18 mouse cellular contexts compared by ENCODE assay signal in the genomic region with DNA sequence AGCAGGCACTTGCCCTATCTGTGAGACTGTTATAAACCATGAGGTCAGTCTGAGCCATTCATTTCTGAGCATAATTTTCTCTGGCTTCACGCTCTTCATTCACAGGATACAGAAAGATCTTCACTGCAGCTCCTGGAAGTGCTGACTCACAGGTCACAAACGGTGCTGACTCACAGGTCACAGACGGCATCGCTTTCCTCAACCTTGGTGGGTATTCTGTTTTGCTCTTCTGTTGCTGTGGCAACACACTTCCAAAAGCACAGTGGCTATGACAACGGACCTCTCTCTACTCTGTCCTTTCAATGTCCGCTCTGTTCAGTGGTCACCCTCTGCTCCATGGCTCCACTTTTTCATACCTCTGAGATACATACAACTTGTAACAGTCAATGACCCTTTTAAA.
DNase-seq lines count a peak whose midpoint lies in the region; ATAC-seq and TF ChIP-seq lines count a peak whose summit lies in the region.
"Had no signal": no experiment of that assay in that cellular context is flagged by ENCODE, and none has a peak within 500 bp of the region (broad histone marks: within the 10 kb centered on the region; RNA-seq: fewer than 3 reads in every experiment).

No protein-coding gene starts in this region.

- no peak overlapping the region for H3K9ac ChIP-seq in forebrain, postnatal 0 days
- no peak overlapping the region for H3K9ac ChIP-seq in forebrain, embryonic 16.5 days (replicated peaks; ENCODE audit: low read depth, low read length)
- no peak overlapping the region for H3K9ac ChIP-seq in neural tube, embryonic 15.5 days (replicated peaks)
- H3K9ac ChIP-seq: hindbrain, embryonic 14.5 days; limb, embryonic 13.5 days; liver, embryonic 15.5 days; midbrain, embryonic 12.5 days had no signal

- H3K4me1 ChIP-seq in forebrain, postnatal 0 days (ENCODE audit: insufficient read depth) = no peaks in the 10 kb centered on the region; the same call in 1 of the 2 replicates
- H3K4me1 ChIP-seq in forebrain, embryonic 16.5 days (replicated peaks; ENCODE audit: control insufficient read depth, insufficient read depth, low read length) = no peaks in the 10 kb centered on the region
- H3K4me1 ChIP-seq in testis, adult 2 months (ENCODE audit: control insufficient read depth, insufficient read depth, low read length) = no peaks in the 10 kb centered on the region; the same call in 1 of the 2 replicates
- peaks cover 12% of the 10 kb centered on the region for H3K4me1 ChIP-seq in neural tube, embryonic 15.5 days
- H3K4me1 ChIP-seq: liver, embryonic 15.5 days; midbrain, embryonic 12.5 days had no signal

- WGBS in forebrain, postnatal 0 days = 71% methylated on average over 6 of the region's 6 CpGs
- WGBS in forebrain, embryonic 16.5 days = 76% methylated on average over 6 of the region's 6 CpGs
- WGBS in neural tube, embryonic 15.5 days = 56% methylated on average over 6 of the region's 6 CpGs

- no peaks in the 10 kb centered on the region for H3K27me3 ChIP-seq in forebrain, postnatal 0 days (ENCODE audit: insufficient read depth, low read length)
- H3K27me3 ChIP-seq in forebrain, embryonic 16.5 days (replicated peaks; ENCODE audit: control insufficient read depth, insufficient read depth, low read length) = no peaks in the 10 kb centered on the region
- H3K27me3 ChIP-seq in testis, adult 2 months (ENCODE audit: control insufficient read depth, insufficient read depth, low read length) = no peaks in the 10 kb centered on the region
- H3K27me3 ChIP-seq in neural tube, embryonic 15.5 days (replicated peaks) = no peaks in the 10 kb centered on the region
- H3K27me3 ChIP-seq: limb, embryonic 13.5 days; liver, embryonic 15.5 days; midbrain, embryonic 12.5 days; Patski had no signal

- H3K36me3 ChIP-seq in forebrain, postnatal 0 days (ENCODE audit: insufficient read depth) = no peaks in the 10 kb centered on the region
- no peaks in the 10 kb centered on the region for H3K36me3 ChIP-seq in forebrain, embryonic 16.5 days (ENCODE audit: control insufficient read depth, insufficient read depth)
- no peaks in the 10 kb centered on the region for H3K36me3 ChIP-seq in testis, adult 2 months (ENCODE audit: control insufficient read depth, insufficient read depth, low read length)
- H3K36me3 ChIP-seq in neural tube, embryonic 15.5 days = no peaks in the 10 kb centered on the region
- H3K36me3 ChIP-seq: limb, embryonic 13.5 days; liver, embryonic 15.5 days; midbrain, embryonic 12.5 days had no signal

- ATAC-seq in forebrain, postnatal 0 days = peak; percentile 77
- no peak for ATAC-seq in forebrain, embryonic 16.5 days
- ATAC-seq in neural tube, embryonic 15.5 days (ENCODE audit: low FRiP score) = peak; percentile 61; the same call in 1 of the 2 replicates
- ATAC-seq: CD4-positive, CD25-positive, alpha-beta regulatory T cell, adult 4 months; forebrain, embryonic 14.5 days; Patski had no signal

- no peak for TF ChIP-seq POLR2A in testis, adult 2 months (IDR thresholded peaks at IDR 0.05; ENCODE audit: control insufficient read depth, low read depth, low read length)

- no peak for DNase-seq in forebrain, postnatal 0 days
- DNase-seq in testis, postnatal 14 days (ENCODE audit: low spot score) = no peak
- peak; percentile 37 for DNase-seq in adrenal gland, postnatal 10 days
- no peak for DNase-seq in cerebellum, postnatal 14 days
- DNase-seq in layer of hippocampus, adult 9-11 months = no peak
- DNase-seq: cerebellum, adult 18-20 months; kidney, adult 11 months had no signal

- no peak for TF ChIP-seq CTCF in forebrain, postnatal 0 days (IDR thresholded peaks at IDR 0.05; ENCODE audit: low read depth)
- no peak for TF ChIP-seq CTCF in testis, adult 2 months (IDR thresholded peaks at IDR 0.05; ENCODE audit: control insufficient read depth, insufficient read depth, insufficient replicate concordance, low read depth, low read length)

- H3K27ac ChIP-seq in forebrain, postnatal 0 days (ENCODE audit: low read depth, low read length) = no peak overlapping the region
- no peak overlapping the region for H3K27ac ChIP-seq in forebrain, embryonic 16.5 days (ENCODE audit: low read length)
- no peak overlapping the region for H3K27ac ChIP-seq in testis, adult 2 months (ENCODE audit: control insufficient read depth, insufficient read depth, low read depth, low read length)
- no peak overlapping the region for H3K27ac ChIP-seq in neural tube, embryonic 15.5 days (replicated peaks)
- H3K27ac ChIP-seq: hindbrain, embryonic 14.5 days; limb, embryonic 13.5 days; liver, embryonic 15.5 days; midbrain, embryonic 12.5 days had no signal

- no peak overlapping the region for H3K4me2 ChIP-seq in forebrain, postnatal 0 days (ENCODE audit: low read depth)
- no peak overlapping the region for H3K4me2 ChIP-seq in forebrain, embryonic 16.5 days (ENCODE audit: low read length)
- H3K4me2 ChIP-seq in neural tube, embryonic 15.5 days = no peak overlapping the region
- H3K4me2 ChIP-seq: hindbrain, embryonic 14.5 days; limb, embryonic 13.5 days; liver, embryonic 15.5 days; midbrain, embryonic 12.5 days had no signal

- no peaks in the 10 kb centered on the region for H3K9me3 ChIP-seq in forebrain, postnatal 0 days (ENCODE audit: low read length)
- no peaks in the 10 kb centered on the region for H3K9me3 ChIP-seq in forebrain, embryonic 16.5 days (ENCODE audit: control insufficient read depth, low read length)
- H3K9me3 ChIP-seq in neural tube, embryonic 15.5 days (replicated peaks) = no peaks in the 10 kb centered on the region
- H3K9me3 ChIP-seq: limb, embryonic 13.5 days; liver, embryonic 15.5 days; midbrain, embryonic 12.5 days had no signal

- no peak overlapping the region for H3K4me3 ChIP-seq in forebrain, postnatal 0 days (ENCODE audit: low read depth, low read length)
- no peak overlapping the region for H3K4me3 ChIP-seq in forebrain, embryonic 16.5 days (replicated peaks; ENCODE audit: low read length)
- H3K4me3 ChIP-seq in testis, adult 2 months (ENCODE audit: control insufficient read depth, low read depth, low read length) = peak overlapping the region; percentile 72
- no peak overlapping the region for H3K4me3 ChIP-seq in neural tube, embryonic 15.5 days (replicated peaks)
- H3K4me3 ChIP-seq: left cerebral cortex, adult 2 months; limb, embryonic 13.5 days; liver, embryonic 15.5 days; midbrain, embryonic 12.5 days had no signal
